ENCODE assay signal across 9 mouse cellular contexts in the genomic region with DNA sequence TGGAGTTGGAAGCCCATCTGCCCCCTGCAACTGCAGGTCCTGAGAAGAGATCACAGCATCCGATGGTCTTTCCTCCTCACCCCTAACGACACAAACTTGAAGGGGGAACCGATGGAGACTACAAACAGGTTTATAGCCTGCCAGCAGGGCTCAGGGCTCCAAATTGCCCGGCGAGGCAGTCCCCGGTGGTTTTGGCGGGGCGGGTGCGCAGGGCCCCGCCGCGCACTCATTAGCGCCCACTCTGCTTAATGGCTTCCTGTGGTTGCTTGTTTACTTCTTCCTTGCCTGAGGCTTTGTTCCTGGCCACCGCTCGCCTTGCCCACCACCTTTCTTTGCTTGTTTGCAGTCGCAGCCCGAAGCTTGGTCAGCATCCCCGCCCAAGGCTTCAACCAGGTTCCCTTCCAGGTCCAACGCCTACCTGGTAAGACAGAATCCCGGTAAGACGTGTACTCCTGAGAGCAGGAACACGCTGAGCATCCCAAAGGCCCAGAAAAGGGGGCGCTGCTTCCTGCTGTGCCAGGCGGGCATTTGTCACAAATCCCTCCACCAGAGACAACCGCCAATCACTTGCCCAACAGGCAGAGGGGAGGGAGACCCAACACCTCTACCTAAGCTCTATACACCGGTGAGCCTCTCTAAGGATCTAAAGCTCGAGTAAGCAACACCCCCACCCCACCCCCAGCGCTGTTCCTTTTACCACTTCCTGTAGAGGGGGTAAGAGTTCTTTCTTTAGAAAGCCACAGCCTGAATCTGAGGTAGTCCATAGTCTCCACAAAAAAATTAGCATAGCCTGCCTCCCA. TPM values are rescaled to one million over a fixed set of nuclear protein-coding genes. Genes with fewer than 3 reads are reported as not detected.
DNase-seq lines count a peak whose midpoint lies in the region; ATAC-seq lines count a peak whose summit lies in the region.
"Had no signal": no experiment of that assay in that cellular context is flagged by ENCODE, and none has a peak within 500 bp of the region (broad histone marks: within the 10 kb centered on the region; RNA-seq: fewer than 3 reads in every experiment).

No protein-coding gene starts in this region.

- H3K9ac ChIP-seq in kidney, embryonic 15.5 days, result no peak overlapping the region
- H3K9ac ChIP-seq in hindbrain, embryonic 16.5 days (ENCODE audit: low read depth, low read length), result peak overlapping the region; percentile 47
- H3K9ac ChIP-seq in neural tube, embryonic 14.5 days (replicated peaks; ENCODE audit: low read depth, low read length), result peak overlapping the region; percentile 43

- peaks cover 50% of the 10 kb centered on the region for H3K27me3 ChIP-seq in kidney, embryonic 15.5 days
- H3K27me3 ChIP-seq in hindbrain, embryonic 16.5 days (replicated peaks; ENCODE audit: control insufficient read depth, insufficient read depth, low read length), result peaks cover 17% of the 10 kb centered on the region
- H3K27me3 ChIP-seq in neural tube, embryonic 14.5 days (ENCODE audit: control insufficient read depth, insufficient read depth, low read length), result peaks cover 11% of the 10 kb centered on the region; the same call in 1 of the 2 replicates

- WGBS in kidney, embryonic 15.5 days, result 0% methylated on average over 28 of the region's 28 CpGs
- WGBS in hindbrain, embryonic 16.5 days, result 1% methylated on average over 28 of the region's 28 CpGs
- under 1% methylated on average over 28 of the region's 28 CpGs for WGBS in neural tube, embryonic 14.5 days

- H3K4me3 ChIP-seq in kidney, embryonic 15.5 days (replicated peaks), result peak overlapping the region; percentile 30
- peak overlapping the region; percentile 34 for H3K4me3 ChIP-seq in hindbrain, embryonic 16.5 days (ENCODE audit: low read length)
- H3K4me3 ChIP-seq in neural tube, embryonic 14.5 days (ENCODE audit: low read depth, low read length), result peak overlapping the region; percentile 27

- peak overlapping the region; percentile 56 for H3K4me2 ChIP-seq in kidney, embryonic 15.5 days
- H3K4me2 ChIP-seq in hindbrain, embryonic 16.5 days (ENCODE audit: low read length), result peak overlapping the region; percentile 57
- H3K4me2 ChIP-seq in neural tube, embryonic 14.5 days (ENCODE audit: low read depth, low read length), result peak overlapping the region; percentile 50

- no peaks in the 10 kb centered on the region for H3K36me3 ChIP-seq in kidney, embryonic 15.5 days
- H3K36me3 ChIP-seq in hindbrain, embryonic 16.5 days (ENCODE audit: control insufficient read depth, insufficient read depth, low read length), result no peaks in the 10 kb centered on the region
- no peaks in the 10 kb centered on the region for H3K36me3 ChIP-seq in neural tube, embryonic 14.5 days (ENCODE audit: control insufficient read depth, insufficient read depth, low read length)

- 0 out of 2 replicates have a peak, but pooled peaks have one; percentile 52 for ATAC-seq in kidney, embryonic 15.5 days (replicated peaks; ENCODE audit: low FRiP score)
- peak; percentile 56 for ATAC-seq in hindbrain, embryonic 16.5 days
- peak; percentile 49; the same call in 1 of the 2 replicates for ATAC-seq in neural tube, embryonic 14.5 days (ENCODE audit: low read depth)
- ATAC-seq in cerebellum, adult (ENCODE audit: insufficient number of reproducible peaks, low FRiP score, low TSS enrichment), result no peak
- ATAC-seq: Patski had no signal

- H3K9me3 ChIP-seq in kidney, embryonic 15.5 days (replicated peaks), result no peaks in the 10 kb centered on the region
- no peaks in the 10 kb centered on the region for H3K9me3 ChIP-seq in hindbrain, embryonic 16.5 days (ENCODE audit: control insufficient read depth, low read length)
- no peaks in the 10 kb centered on the region for H3K9me3 ChIP-seq in neural tube, embryonic 14.5 days (ENCODE audit: control insufficient read depth, low read length)

- no peak for DNase-seq in kidney, postnatal 10 days
- peak; percentile 29 for DNase-seq in brain, adult 2 months (ENCODE audit: low read depth, low spot score)
- no peak for DNase-seq in right cerebral cortex, postnatal 14 days
- DNase-seq in kidney, adult 11 months, result no peak

- H3K27ac ChIP-seq in kidney, embryonic 15.5 days, result no peak overlapping the region
- no peak overlapping the region for H3K27ac ChIP-seq in hindbrain, embryonic 16.5 days (ENCODE audit: low read depth, low read length)
- no peak overlapping the region for H3K27ac ChIP-seq in neural tube, embryonic 14.5 days (ENCODE audit: low read depth, low read length)

- H3K4me1 ChIP-seq in kidney, embryonic 15.5 days, result peaks cover 9% of the 10 kb centered on the region
- H3K4me1 ChIP-seq in hindbrain, embryonic 16.5 days (ENCODE audit: control insufficient read depth, insufficient read depth, low read depth, low read length), result peaks cover 6% of the 10 kb centered on the region
- H3K4me1 ChIP-seq in neural tube, embryonic 14.5 days (ENCODE audit: control insufficient read depth, insufficient read depth, low read length), result peaks cover 6% of the 10 kb centered on the region

RNA-seq across cellular contexts. Expression of a gene that starts 33.4 kb away (rescaled TPM):
- 0.26 and 0.66 TPM in 2 replicates for polyA plus RNA-seq in kidney, embryonic 15.5 days (2015; fragmentation: Nextera tagmentation; extraction: Ambion mirVana)
- polyA plus RNA-seq in hindbrain, embryonic 16.5 days (2015; fragmentation: Nextera tagmentation; extraction: Ambion mirVana), result 0.72 and 0.99 TPM in 2 replicates
- polyA plus RNA-seq in neural tube, embryonic 14.5 days (2014; fragmentation: Nextera tagmentation; extraction: Ambion mirVana), result 0.81 and 0.96 TPM in 2 replicates

RNA-seq across cellular contexts. Expression of a gene that starts 45.0 kb away (rescaled TPM):
- 0.19 and 0.42 TPM in 2 replicates for polyA plus RNA-seq in kidney, embryonic 15.5 days (2015; fragmentation: Nextera tagmentation; extraction: Ambion mirVana)
- polyA plus RNA-seq in hindbrain, embryonic 16.5 days (2015; fragmentation: Nextera tagmentation; extraction: Ambion mirVana), result 0.25 and 0.35 TPM in 2 replicates
- 0.37 and 0.44 TPM in 2 replicates for polyA plus RNA-seq in neural tube, embryonic 14.5 days (2014; fragmentation: Nextera tagmentation; extraction: Ambion mirVana)
- polyA plus RNA-seq: Patski had no signal

RNA-seq across cellular contexts. Expression of a gene that starts 51.9 kb away (rescaled TPM):
- 0.30 and 0.42 TPM in 2 replicates for polyA plus RNA-seq in kidney, embryonic 15.5 days (2015; fragmentation: Nextera tagmentation; extraction: Ambion mirVana)
- polyA plus RNA-seq in hindbrain, embryonic 16.5 days (2015; fragmentation: Nextera tagmentation; extraction: Ambion mirVana), result 16.4 and 16.9 TPM in 2 replicates
- 17.0 and 20.6 TPM in 2 replicates for polyA plus RNA-seq in neural tube, embryonic 14.5 days (2014; fragmentation: Nextera tagmentation; extraction: Ambion mirVana)

Comparison
In these comparisons a context has a peak if more than half of its experiments do, and no peak if none do; other contexts are left out.
1. RNA of a gene that starts 51.9 kb away (polyA plus RNA-seq): 17.0 to 20.6 TPM in neural tube, embryonic 14.5 days and 16.4 to 16.9 TPM in hindbrain, embryonic 16.5 days; 0.30 to 0.42 TPM in kidney, embryonic 15.5 days; every median in the first group is over 10 times any median in the second.
2. Peak in every context shown above with its lines, with median percentiles within 50 percentile points of each other: H3K4me2 ChIP-seq and H3K4me3 ChIP-seq.